Mouse (Mus musculus): Measurements from ENCODE around the gene Gm7954.
"Not testable (repeated sequence)": the region's sequence is repeated elsewhere in the genome, so short reads cannot be mapped to it uniquely, and the experiment has no call there.

GRCm38 (mm10) chr14:41408181-41408580 is 45.1 kb downstream of the Gm7954 start, which contains the start of gene Gm6482:
- not testable (repeated sequence) for TF ChIP-seq CTCF, EP300 (IDR thresholded peaks at IDR 0.05; ENCODE audit: low read depth)

All from heart, postnatal 0 days (tissue).